Mouse (Mus musculus) lung, adult 2 months (tissue): Measurements from ENCODE around the gene Dhx37.

Experiments
- CTCF ChIP-seq: fragments of 200-500 bp; IDR thresholded peaks from 2 replicates; pipeline ENCODE4 v1.5.1; 2011; ENCODE audit warnings: mild to moderate bottlenecking, low read length, control low read depth; ENCODE audit not compliant: insufficient read depth
- POLR2A ChIP-seq: fragments of 200-500 bp; IDR thresholded peaks from 2 replicates; pipeline ENCODE4 v1.6.1; 2011; ENCODE audit warnings: low read depth, mild to moderate bottlenecking, control low read depth, low read length, borderline replicate concordance; ENCODE audit errors: extremely low read depth

- TF ChIP-seq CTCF, result no peak
- TF ChIP-seq POLR2A, result no peak
These were observed 14.1 kb upstream of the Dhx37 start for GRCm38 (mm10) chr5:125448026-125448425.
